Mouse (Mus musculus) gastrocnemius, postnatal 14 days (tissue): Measurements from ENCODE around the gene Rap1gap2. TPM values are rescaled to one million over a fixed set of nuclear protein-coding genes. Genes with fewer than 3 reads are reported as not detected.

ENCODE experiments used
- DNase-seq: peaks from one replicate; pipeline ENCODE4 v3.0.0; 2021; ENCODE audit warnings: mixed read lengths
- intact Hi-C: fragments of 180-260 bp; cut with DNase I; formaldehyde crosslinking; loops from one replicate; pipeline ENCODE4 v1.15.1; 2025; ENCODE audit warnings: low total_unique reads
- total RNA-seq, 2 experiments: library from RNA; stranded (reverse); gene quantifications; 2 replicates each; pipeline ENCODE4 v1.2.3; 2021

Gene Rap1gap2
- total RNA-seq, 2 experiments from 2014 or later, result 9.9 to 10.0 TPM

GRCm38 (mm10) chr11:74550615-74551102, 60.1 kb downstream of the Rap1gap2 start:
- intact Hi-C loops, result no loop called here

GRCm38 (mm10) chr11:74548781-74549382, 61.8 kb downstream of the Rap1gap2 start:
- DNase-seq, result no peak
- intact Hi-C loops, result loop anchor here (5.0 kb wide), 1 partner anchor 172 kb away; no protein-coding TSS in a partner anchor

More at GRCm38 (mm10) chr11:74550615-74551102, 60.1 kb downstream of the Rap1gap2 start:
- no peak for DNase-seq

GRCm38 (mm10) chr11:74546933-74547694, 63.6 kb downstream of the Rap1gap2 start:
- intact Hi-C loops, result loop anchor here (5.0 kb wide), 1 partner anchor 170 kb away; no protein-coding TSS in a partner anchor
- no peak for DNase-seq

GRCm38 (mm10) chr11:74546165-74546564, 64.5 kb downstream of the Rap1gap2 start:
- no peak for DNase-seq
- intact Hi-C loops, result loop anchor here (5.0 kb wide), 1 partner anchor 169 kb away; no protein-coding TSS in a partner anchor

- intact Hi-C loops, result loop anchor here (5.0 kb wide), 1 partner anchor 168 kb away; no protein-coding TSS in a partner anchor
- no peak for DNase-seq
Observed at GRCm38 (mm10) chr11:74545560-74545959, 65.2 kb downstream of the Rap1gap2 start.

GRCm38 (mm10) chr11:74537352-74537751, 73.4 kb downstream of the Rap1gap2 start:
- intact Hi-C loops, result no loop called here

GRCm38 (mm10) chr11:74536140-74536842, 74.4 kb downstream of the Rap1gap2 start:
- intact Hi-C loops, result no loop called here
- no peak for DNase-seq

More at GRCm38 (mm10) chr11:74537352-74537751, 73.4 kb downstream of the Rap1gap2 start:
- DNase-seq, result no peak

- intact Hi-C loops, result no loop called here
- DNase-seq, result no peak
Observed at GRCm38 (mm10) chr11:74534380-74534779, 76.3 kb downstream of the Rap1gap2 start.

- intact Hi-C loops, result no loop called here
- no peak for DNase-seq
Observed at GRCm38 (mm10) chr11:74533050-74533449, 77.7 kb downstream of the Rap1gap2 start.

GRCm38 (mm10) chr11:74532401-74532800, 78.3 kb downstream of the Rap1gap2 start:
- no peak for DNase-seq
- intact Hi-C loops, result no loop called here

- DNase-seq, result no peak
- intact Hi-C loops, result no loop called here
Observed at GRCm38 (mm10) chr11:74531725-74532124, 79.0 kb downstream of the Rap1gap2 start.

- intact Hi-C loops, result loop anchor here (5.0 kb wide), 1 partner anchor 153 kb away; no protein-coding TSS in a partner anchor
Observed at GRCm38 (mm10) chr11:74529803-74530202, 80.9 kb downstream of the Rap1gap2 start.

GRCm38 (mm10) chr11:74527555-74527954, 83.2 kb downstream of the Rap1gap2 start:
- intact Hi-C loops, result loop anchor here (5.0 kb wide), 1 partner anchor 150 kb away; no protein-coding TSS in a partner anchor
- DNase-seq, result no peak

More at GRCm38 (mm10) chr11:74529803-74530202, 80.9 kb downstream of the Rap1gap2 start:
- DNase-seq, result no peak

- peak; percentile 38 for DNase-seq
- intact Hi-C loops, result loop anchor here (5.0 kb wide), 1 partner anchor 149 kb away; no protein-coding TSS in a partner anchor
Observed at GRCm38 (mm10) chr11:74526180-74527158, 84.2 kb downstream of the Rap1gap2 start.

- no peak for DNase-seq
- intact Hi-C loops, result loop anchor here (5.0 kb wide), 1 partner anchor 148 kb away; no protein-coding TSS in a partner anchor
Observed at GRCm38 (mm10) chr11:74525605-74526004, 85.1 kb downstream of the Rap1gap2 start.

GRCm38 (mm10) chr11:74525205-74525604, 85.5 kb downstream of the Rap1gap2 start:
- intact Hi-C loops, result loop anchor here (5.0 kb wide), 1 partner anchor 148 kb away; no protein-coding TSS in a partner anchor

GRCm38 (mm10) chr11:74524050-74524965, 86.4 kb downstream of the Rap1gap2 start:
- DNase-seq, result no peak
- intact Hi-C loops, result loop anchor here (5.0 kb wide), 1 partner anchor 122 kb away; no protein-coding TSS in a partner anchor

More at GRCm38 (mm10) chr11:74525205-74525604, 85.5 kb downstream of the Rap1gap2 start:
- no peak for DNase-seq
